Mouse (Mus musculus): ENCODE results near the gene Thrb. TPM values are rescaled to one million over a fixed set of nuclear protein-coding genes. Genes with fewer than 3 reads are reported as not detected.

The Thrb gene
- polyA plus RNA-seq (2012; rRNA removed) (0.68 and 0.86 TPM in 2 replicates), polyA plus RNA-seq (2014; fragmentation: Nextera tagmentation; extraction: Ambion mirVana) (2.4 and 2.5 TPM in 2 replicates)

DNA sequence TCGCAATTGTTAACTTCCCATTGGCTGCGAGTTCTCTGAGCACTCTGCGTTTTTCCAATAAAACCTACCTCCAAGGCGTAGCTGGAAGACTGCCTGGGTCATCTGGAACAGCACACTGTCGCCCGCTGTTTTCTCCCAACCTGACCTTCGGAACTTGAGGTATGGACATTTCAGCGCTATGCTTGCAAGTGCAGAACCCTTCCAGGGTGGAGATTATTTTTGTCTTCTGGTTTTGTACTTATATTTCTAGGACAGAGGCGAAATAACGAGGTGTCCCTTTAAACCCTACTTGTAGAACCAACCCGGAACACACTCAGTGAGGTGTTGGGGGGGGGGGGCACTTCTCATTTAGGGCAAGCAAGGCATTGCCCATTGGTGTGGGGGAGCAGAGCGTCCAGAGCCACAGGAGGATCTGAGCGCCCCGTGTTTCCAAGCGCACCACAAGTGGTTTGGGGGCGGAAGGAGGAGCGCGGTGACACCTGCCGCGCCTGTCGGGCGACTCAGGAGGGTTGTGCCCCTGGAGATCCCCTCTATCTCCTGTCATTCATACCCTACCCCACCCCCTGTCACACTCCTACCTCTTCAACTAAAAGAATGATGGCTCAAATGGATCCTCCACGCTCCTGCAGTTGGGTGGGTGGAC lies at the start of gene Thrb:
TSS of gene Thrb (plus strand) at position 576 of the 643 bp plus-strand sequence.
- Histone ChIP-seq H3K27ac (no peak within 1 kb of the TSS), H3K4me3 (ENCODE audit: insufficient read depth in 1 of 2, low read depth in 2 of 2, low read length in 2 of 2) (peak within 1 kb of the TSS; percentile 54 to 56), H3K36me3 (replicated peaks; ENCODE audit: control insufficient read depth, insufficient read depth, low read depth) (no peaks in the 10 kb centered on the region), H3K4me1 (replicated peaks; ENCODE audit: control insufficient read depth in 2 of 2, insufficient read depth in 2 of 2, low read length in 1 of 2) (no peaks in the 10 kb centered on the region), H3K9me3 (ENCODE audit: control insufficient read depth, low read length) (no peaks in the 10 kb centered on the region), H3K9ac (replicated peaks) (no peak within 1 kb of the TSS; the same call in 1 of the 2 replicates), H3K27me3 (ENCODE audit: control insufficient read depth, insufficient read depth, low read length) (peaks cover 35% of the 10 kb centered on the region), H3K4me2 (ENCODE audit: low read depth) (peak within 1 kb of the TSS; percentile 64)
- WGBS (ENCODE audit: insufficient replicate concordance): 2% methylated on average over 23 of the region's 23 CpGs
- ATAC-seq (ENCODE audit: insufficient read depth) (no peak), DNase-seq (ENCODE audit: low read depth in 3 of 3, low spot score in 3 of 3) (no peak)
- TF ChIP-seq EP300 (IDR thresholded peaks at IDR 0.05; ENCODE audit: low read depth) (no peak), CTCF (IDR thresholded peaks at IDR 0.05; ENCODE audit: low read depth) (no peak)

GRCm38 (mm10) chr14:17621671-17622070 lies 38.4 kb upstream of the Thrb start:
- H3K4me3 ChIP-seq (ENCODE audit: insufficient read depth in 1 of 2, low read depth in 2 of 2, low read length in 2 of 2): no peak overlapping the region
- H3K36me3 ChIP-seq (replicated peaks; ENCODE audit: control insufficient read depth, insufficient read depth, low read depth): no peaks in the 10 kb centered on the region
- TF ChIP-seq EP300 (IDR thresholded peaks at IDR 0.05; ENCODE audit: low read depth): no peak
- TF ChIP-seq CTCF (IDR thresholded peaks at IDR 0.05; ENCODE audit: low read depth): no peak
- H3K4me2 ChIP-seq (ENCODE audit: low read depth): no peak overlapping the region
- H3K27me3 ChIP-seq (ENCODE audit: control insufficient read depth, insufficient read depth, low read length): no peaks in the 10 kb centered on the region
- no peaks in the 10 kb centered on the region for H3K9me3 ChIP-seq (ENCODE audit: control insufficient read depth, low read length)
- no peak for DNase-seq (ENCODE audit: low read depth in 3 of 3, low spot score in 3 of 3)
- H3K27ac ChIP-seq: no peak overlapping the region
- H3K9ac ChIP-seq (replicated peaks): no peak overlapping the region
- 36% methylated on average over 3 of the region's 3 CpGs for WGBS (ENCODE audit: insufficient replicate concordance)
- H3K4me1 ChIP-seq (replicated peaks; ENCODE audit: control insufficient read depth in 2 of 2, insufficient read depth in 2 of 2, low read length in 1 of 2): no peaks in the 10 kb centered on the region
- ATAC-seq (ENCODE audit: insufficient read depth): no peak

DNA sequence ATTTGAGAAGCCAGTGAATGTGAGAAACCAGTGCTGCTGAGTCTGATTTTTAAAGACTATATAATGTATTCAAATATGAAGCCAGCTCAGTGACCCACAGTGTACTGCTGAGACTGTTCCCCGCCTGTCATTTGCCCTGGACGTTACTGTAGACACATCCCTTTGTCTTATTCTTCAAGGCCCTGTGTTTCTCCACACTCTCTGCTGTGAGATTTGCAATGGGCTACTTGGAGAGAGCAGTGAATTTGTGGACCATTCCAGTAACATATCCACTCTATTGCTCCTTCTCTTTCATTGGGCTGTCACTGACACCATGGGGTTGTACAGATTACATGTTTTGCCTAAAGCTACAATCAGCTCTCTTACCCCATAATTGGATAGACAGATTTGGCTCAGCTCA lies 36.1 kb upstream of the Thrb start:
- H3K4me1 ChIP-seq (replicated peaks; ENCODE audit: control insufficient read depth in 2 of 2, insufficient read depth in 2 of 2, low read length in 1 of 2): no peaks in the 10 kb centered on the region
- WGBS (ENCODE audit: insufficient replicate concordance): 37% methylated on average over 2 of the region's 2 CpGs
- no peak for TF ChIP-seq EP300 (IDR thresholded peaks at IDR 0.05; ENCODE audit: low read depth)
- H3K4me3 ChIP-seq (ENCODE audit: insufficient read depth in 1 of 2, low read depth in 2 of 2, low read length in 2 of 2): no peak overlapping the region
- DNase-seq (ENCODE audit: low read depth in 3 of 3, low spot score in 3 of 3): no peak
- no peak for ATAC-seq (ENCODE audit: insufficient read depth)
- H3K36me3 ChIP-seq (replicated peaks; ENCODE audit: control insufficient read depth, insufficient read depth, low read depth): no peaks in the 10 kb centered on the region
- H3K9ac ChIP-seq (replicated peaks): no peak overlapping the region
- no peak overlapping the region for H3K27ac ChIP-seq
- H3K4me2 ChIP-seq (ENCODE audit: low read depth): no peak overlapping the region
- H3K9me3 ChIP-seq (ENCODE audit: control insufficient read depth, low read length): no peaks in the 10 kb centered on the region
- H3K27me3 ChIP-seq (ENCODE audit: control insufficient read depth, insufficient read depth, low read length): no peaks in the 10 kb centered on the region

- TF ChIP-seq EP300 (IDR thresholded peaks at IDR 0.05; ENCODE audit: low read depth) (no peak), CTCF (IDR thresholded peaks at IDR 0.05; ENCODE audit: low read depth) (no peak)
- Histone ChIP-seq H3K9me3 (ENCODE audit: control insufficient read depth, low read length) (no peaks in the 10 kb centered on the region), H3K27ac (no peak overlapping the region), H3K4me3 (ENCODE audit: insufficient read depth in 1 of 2, low read depth in 2 of 2, low read length in 2 of 2) (no peak overlapping the region), H3K9ac (replicated peaks) (no peak overlapping the region), H3K27me3 (ENCODE audit: control insufficient read depth, insufficient read depth, low read length) (no peaks in the 10 kb centered on the region), H3K4me2 (ENCODE audit: low read depth) (no peak overlapping the region), H3K36me3 (replicated peaks; ENCODE audit: control insufficient read depth, insufficient read depth, low read depth) (no peaks in the 10 kb centered on the region), H3K4me1 (replicated peaks; ENCODE audit: control insufficient read depth in 2 of 2, insufficient read depth in 2 of 2, low read length in 1 of 2) (no peaks in the 10 kb centered on the region)
- WGBS (ENCODE audit: insufficient replicate concordance): 22% methylated on average over 5 of the region's 5 CpGs
- DNase-seq (ENCODE audit: low read depth in 3 of 3, low spot score in 3 of 3) (no peak), ATAC-seq (ENCODE audit: insufficient read depth) (no peak)
Observed at GRCm38 (mm10) chr14:17629215-17629614, 30.8 kb upstream of the Thrb start.

DNA sequence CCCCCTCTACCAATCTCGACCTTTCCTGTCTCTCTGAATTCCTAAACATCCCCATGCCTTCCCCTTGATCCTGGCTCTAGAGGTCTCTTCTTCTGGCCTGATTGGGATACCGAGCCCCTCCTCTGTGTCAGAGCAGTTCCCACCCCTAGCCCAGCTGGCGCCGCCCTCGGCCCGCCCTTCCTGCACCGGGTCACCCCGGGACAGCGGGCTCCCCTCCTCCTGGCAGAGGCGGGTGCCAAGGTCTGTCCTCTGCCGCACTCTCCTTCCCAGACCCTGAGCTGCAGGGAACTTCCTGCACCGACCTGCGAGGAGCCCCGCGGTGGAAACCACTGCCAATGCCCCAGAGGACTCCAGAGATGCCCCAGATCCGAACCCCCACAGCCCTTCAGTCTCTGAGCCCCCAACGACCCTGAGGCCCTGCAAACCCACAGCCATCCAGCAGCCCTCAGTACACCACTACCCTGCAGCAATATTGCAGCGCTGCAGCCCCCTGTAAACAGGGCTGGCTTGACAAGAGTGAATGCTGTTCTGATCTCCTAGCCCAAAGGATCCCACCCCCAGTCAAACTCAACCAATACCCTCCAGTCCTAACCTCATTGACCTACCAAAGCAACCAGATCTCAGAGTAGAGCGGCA lies 27.1 kb upstream of the Thrb start:
- Histone ChIP-seq H3K4me1 (replicated peaks; ENCODE audit: control insufficient read depth in 2 of 2, insufficient read depth in 2 of 2, low read length in 1 of 2) (no peaks in the 10 kb centered on the region), H3K27me3 (ENCODE audit: control insufficient read depth, insufficient read depth, low read length) (no peaks in the 10 kb centered on the region), H3K9me3 (ENCODE audit: control insufficient read depth, low read length) (no peaks in the 10 kb centered on the region), H3K4me2 (ENCODE audit: low read depth) (no peak overlapping the region; the same call in 1 of the 2 replicates), H3K9ac (replicated peaks) (no peak overlapping the region), H3K4me3 (ENCODE audit: insufficient read depth in 1 of 2, low read depth in 2 of 2, low read length in 2 of 2) (no peak overlapping the region), H3K36me3 (replicated peaks; ENCODE audit: control insufficient read depth, insufficient read depth, low read depth) (no peaks in the 10 kb centered on the region), H3K27ac (no peak overlapping the region)
- TF ChIP-seq CTCF (IDR thresholded peaks at IDR 0.05; ENCODE audit: low read depth): no peak
- no peak for TF ChIP-seq EP300 (IDR thresholded peaks at IDR 0.05; ENCODE audit: low read depth)
- 0 out of 2 replicates have a peak, but pooled peaks have one; percentile 13 for ATAC-seq (ENCODE audit: insufficient read depth)
- 8% methylated on average over 19 of the region's 19 CpGs for WGBS (ENCODE audit: insufficient replicate concordance)
- DNase-seq (ENCODE audit: low read depth in 3 of 3, low spot score in 3 of 3): no peak

All from liver, embryonic 14.5 days (tissue).